Mouse (Mus musculus): ENCODE measurements around the gene Tsc22d3. TPM values are rescaled to one million over a fixed set of nuclear protein-coding genes. Genes with fewer than 3 reads are reported as not detected.

Tsc22d3 gene
- polyA plus RNA-seq, 1 experiment from 2014 or later, result 124 TPM

DNA sequence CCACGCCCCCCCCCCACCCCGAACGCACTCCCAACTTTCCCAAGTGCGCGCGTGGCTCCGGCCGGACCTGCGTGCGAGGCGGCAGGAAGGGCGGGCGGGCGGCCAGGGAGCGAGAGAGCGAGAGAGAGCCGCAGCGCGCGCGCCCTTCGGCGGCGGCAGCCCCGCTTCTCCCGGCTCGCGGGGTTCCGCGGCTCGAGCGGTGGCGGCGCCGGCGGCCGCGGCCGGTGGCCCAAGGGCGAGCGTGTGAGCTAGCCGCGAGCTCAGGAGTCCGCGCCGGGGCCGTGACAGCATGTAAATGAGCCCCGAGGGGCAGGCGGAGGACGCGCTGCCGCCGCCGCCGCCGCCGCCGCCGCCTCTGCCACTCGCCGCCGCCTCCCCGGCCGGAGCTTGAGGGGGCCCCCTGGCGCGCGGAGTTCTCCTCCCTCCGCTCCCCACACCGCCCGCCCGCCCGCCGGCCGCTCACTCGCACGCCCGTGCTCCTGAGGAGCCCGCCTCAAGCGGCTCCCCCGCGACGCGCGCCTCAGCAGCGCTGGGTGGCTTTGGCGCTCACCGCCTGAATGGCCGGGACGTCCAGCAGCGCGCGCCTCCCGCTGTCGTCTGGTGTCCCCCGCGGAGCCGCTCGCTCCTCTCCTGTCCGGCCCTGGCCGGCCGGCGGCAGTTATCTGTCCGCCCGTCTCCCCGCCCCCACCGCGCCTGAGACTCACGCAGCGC lies 1.5 kb downstream of the Tsc22d3 start:
- Histone ChIP-seq H3K4me3 (ENCODE audit: low read depth, low read length) (peak overlapping the region; percentile 44), H3K27me3 (ENCODE audit: control insufficient read depth, insufficient read depth, low read length) (peaks cover 12% of the 10 kb centered on the region), H3K36me3 (ENCODE audit: control insufficient read depth, insufficient read depth, low read length) (no peaks in the 10 kb centered on the region), H3K9ac (replicated peaks; ENCODE audit: low read depth, low read length) (peak overlapping the region; percentile 39; the same call in 1 of the 2 replicates), H3K4me1 (ENCODE audit: control insufficient read depth, insufficient read depth, low read length) (no peaks in the 10 kb centered on the region), H3K4me2 (ENCODE audit: low read depth, low read length) (peak overlapping the region; percentile 62), H3K9me3 (ENCODE audit: control insufficient read depth, low read length) (no peaks in the 10 kb centered on the region), H3K27ac (ENCODE audit: low read depth, low read length) (no peak overlapping the region)
- ATAC-seq (ENCODE audit: low read depth), result peak; percentile 78
- no CpG with 5 or more reads among the region's 109 CpGs for WGBS

DNA sequence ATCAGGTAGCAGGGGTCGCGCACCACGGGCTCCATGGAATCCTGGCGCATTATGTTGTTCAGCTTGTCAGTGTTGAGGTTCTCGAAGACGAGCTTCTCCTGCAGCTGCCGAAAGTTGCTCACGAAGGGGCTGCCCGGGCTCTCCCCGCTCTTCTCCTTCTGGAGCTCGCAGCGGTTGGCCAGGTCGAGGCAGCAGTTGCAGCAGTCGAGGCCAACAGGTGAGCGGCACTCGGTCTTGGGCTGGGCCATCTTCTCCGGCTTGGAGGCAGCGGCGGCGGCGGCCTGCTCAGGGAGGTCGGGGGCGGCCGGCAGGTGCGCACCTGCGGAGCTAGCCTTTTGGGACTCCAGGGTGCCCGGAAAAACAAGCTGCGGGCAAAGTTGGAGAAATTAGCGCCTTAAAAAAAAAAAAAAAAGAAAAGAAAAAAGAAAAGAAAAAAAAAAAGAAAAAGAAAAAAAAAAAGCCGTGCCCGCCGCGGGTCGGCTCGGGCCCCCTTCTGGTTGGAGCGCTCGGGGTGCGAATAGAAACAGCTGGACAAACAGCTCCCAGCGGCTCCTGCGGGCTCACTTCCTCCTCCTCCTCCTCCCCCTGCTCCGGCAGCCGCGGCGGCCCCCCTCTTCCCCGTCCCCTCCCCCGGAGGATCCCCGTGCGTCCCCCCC lies 2.1 kb downstream of the Tsc22d3 start:
- no peak overlapping the region for H3K27ac ChIP-seq (ENCODE audit: low read depth, low read length)
- H3K27me3 ChIP-seq (ENCODE audit: control insufficient read depth, insufficient read depth, low read length), result peaks cover 12% of the 10 kb centered on the region
- WGBS, result 27% methylated on average over 39 of the region's 48 CpGs

DNA sequence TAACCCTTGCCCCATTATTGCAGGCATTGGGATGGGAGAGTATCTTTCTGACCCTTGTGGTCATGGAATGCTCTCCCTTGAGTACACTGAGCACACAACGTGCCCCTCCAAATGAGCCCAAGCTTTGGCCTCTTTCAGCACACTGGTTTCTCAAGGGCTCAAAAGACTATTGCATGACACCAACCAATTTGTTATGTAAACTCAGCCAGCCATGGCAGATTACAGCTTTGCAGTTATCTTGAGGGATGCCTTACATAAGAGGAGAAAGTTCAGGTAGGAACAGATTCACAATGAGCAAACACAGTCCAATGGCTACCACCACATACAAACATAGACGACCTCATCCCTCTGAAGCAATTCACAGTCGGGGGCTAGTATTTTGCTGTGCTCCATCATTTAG lies 9.3 kb downstream of the Tsc22d3 start:
- no peaks in the 10 kb centered on the region for H3K9me3 ChIP-seq (ENCODE audit: control insufficient read depth, low read length)
- 88% methylated on average over 3 of the region's 3 CpGs for WGBS
- 0 out of 2 replicates have a peak, but pooled peaks cover 2% of the 10 kb centered on the region for H3K27me3 ChIP-seq (ENCODE audit: control insufficient read depth, insufficient read depth, low read length)
- no peak overlapping the region for H3K4me2 ChIP-seq (ENCODE audit: low read depth, low read length)
- no peak overlapping the region for H3K9ac ChIP-seq (replicated peaks; ENCODE audit: low read depth, low read length)
- H3K4me1 ChIP-seq (ENCODE audit: control insufficient read depth, insufficient read depth, low read length), result no peaks in the 10 kb centered on the region
- H3K4me3 ChIP-seq (ENCODE audit: low read depth, low read length), result no peak overlapping the region
- no peak for ATAC-seq (ENCODE audit: low read depth)
- H3K27ac ChIP-seq (ENCODE audit: low read depth, low read length), result no peak overlapping the region
- no peaks in the 10 kb centered on the region for H3K36me3 ChIP-seq (ENCODE audit: control insufficient read depth, insufficient read depth, low read length)

More for the DNA sequence above, 2.1 kb downstream of the Tsc22d3 start:
- peak; percentile 12; the same call in 1 of the 2 replicates for ATAC-seq (ENCODE audit: low read depth)
- peak overlapping the region; percentile 44 for H3K4me3 ChIP-seq (ENCODE audit: low read depth, low read length)
- H3K9me3 ChIP-seq (ENCODE audit: control insufficient read depth, low read length), result no peaks in the 10 kb centered on the region
- H3K4me2 ChIP-seq (ENCODE audit: low read depth, low read length), result peak overlapping the region; percentile 62
- no peak overlapping the region for H3K9ac ChIP-seq (replicated peaks; ENCODE audit: low read depth, low read length)
- H3K36me3 ChIP-seq (ENCODE audit: control insufficient read depth, insufficient read depth, low read length), result no peaks in the 10 kb centered on the region
- H3K4me1 ChIP-seq (ENCODE audit: control insufficient read depth, insufficient read depth, low read length), result no peaks in the 10 kb centered on the region

DNA sequence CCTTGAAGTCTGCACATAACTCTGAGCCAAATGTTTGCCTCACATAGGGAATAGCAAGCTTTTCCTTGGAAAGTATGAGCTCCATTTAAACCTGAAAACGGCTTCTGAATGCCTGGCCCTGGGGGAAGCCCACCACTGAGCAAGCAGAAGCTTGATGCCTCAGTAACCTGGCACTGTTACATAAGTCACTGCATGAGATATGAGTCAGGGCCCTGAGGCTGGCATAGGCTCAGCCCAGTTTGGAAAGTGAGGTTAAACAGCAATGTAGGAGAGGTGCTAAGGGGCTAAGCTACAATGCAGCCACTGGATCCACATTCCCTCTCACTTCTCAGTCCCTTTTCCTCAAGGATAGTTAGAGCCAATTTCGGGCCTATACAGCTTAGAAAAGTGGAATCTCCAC lies 10.3 kb downstream of the Tsc22d3 start:
- WGBS, result 79% methylated on average over 2 of the region's 2 CpGs
- Histone ChIP-seq H3K27ac (ENCODE audit: low read depth, low read length) (no peak overlapping the region), H3K4me2 (ENCODE audit: low read depth, low read length) (no peak overlapping the region), H3K36me3 (ENCODE audit: control insufficient read depth, insufficient read depth, low read length) (no peaks in the 10 kb centered on the region), H3K4me1 (ENCODE audit: control insufficient read depth, insufficient read depth, low read length) (no peaks in the 10 kb centered on the region), H3K9ac (replicated peaks; ENCODE audit: low read depth, low read length) (no peak overlapping the region), H3K27me3 (ENCODE audit: control insufficient read depth, insufficient read depth, low read length) (0 out of 2 replicates have a peak, but pooled peaks cover 2% of the 10 kb centered on the region), H3K4me3 (ENCODE audit: low read depth, low read length) (no peak overlapping the region), H3K9me3 (ENCODE audit: control insufficient read depth, low read length) (no peaks in the 10 kb centered on the region)
- ATAC-seq (ENCODE audit: low read depth), result no peak

DNA sequence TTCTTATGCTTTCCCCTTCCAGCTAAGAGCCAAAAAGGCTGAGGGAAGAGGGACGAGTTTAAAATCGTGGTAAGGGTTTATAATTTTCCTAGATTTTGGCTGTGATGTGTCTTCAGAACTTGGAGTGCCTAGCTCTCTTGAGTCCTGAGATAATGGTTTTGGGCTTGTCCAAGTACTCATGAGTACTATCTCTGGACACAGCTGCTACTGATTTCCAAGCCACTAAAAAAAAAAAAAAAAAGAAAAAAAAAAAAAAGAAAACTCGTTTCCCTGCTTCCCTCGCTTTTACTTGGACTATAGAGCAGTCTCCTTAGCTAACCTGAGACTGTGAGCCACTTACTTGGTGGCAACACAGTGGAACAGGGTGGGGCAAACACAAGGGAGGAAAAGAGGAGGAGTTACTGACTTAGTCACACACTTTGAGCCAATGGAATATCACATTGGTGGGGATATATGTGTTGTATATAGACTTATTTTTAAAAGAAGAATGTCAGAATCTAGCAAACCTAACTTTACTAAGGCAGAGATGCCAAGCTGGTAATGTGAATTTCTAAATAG lies 11.2 kb downstream of the Tsc22d3 start:
- Histone ChIP-seq H3K27me3 (ENCODE audit: control insufficient read depth, insufficient read depth, low read length) (0 out of 2 replicates have a peak, but pooled peaks cover 2% of the 10 kb centered on the region), H3K9ac (replicated peaks; ENCODE audit: low read depth, low read length) (no peak overlapping the region), H3K4me2 (ENCODE audit: low read depth, low read length) (no peak overlapping the region), H3K4me1 (ENCODE audit: control insufficient read depth, insufficient read depth, low read length) (no peaks in the 10 kb centered on the region), H3K36me3 (ENCODE audit: control insufficient read depth, insufficient read depth, low read length) (no peaks in the 10 kb centered on the region), H3K4me3 (ENCODE audit: low read depth, low read length) (no peak overlapping the region), H3K9me3 (ENCODE audit: control insufficient read depth, low read length) (no peaks in the 10 kb centered on the region), H3K27ac (ENCODE audit: low read depth, low read length) (no peak overlapping the region)
- ATAC-seq (ENCODE audit: low read depth), result no peak
- 79% methylated on average over 4 of the region's 4 CpGs for WGBS

DNA sequence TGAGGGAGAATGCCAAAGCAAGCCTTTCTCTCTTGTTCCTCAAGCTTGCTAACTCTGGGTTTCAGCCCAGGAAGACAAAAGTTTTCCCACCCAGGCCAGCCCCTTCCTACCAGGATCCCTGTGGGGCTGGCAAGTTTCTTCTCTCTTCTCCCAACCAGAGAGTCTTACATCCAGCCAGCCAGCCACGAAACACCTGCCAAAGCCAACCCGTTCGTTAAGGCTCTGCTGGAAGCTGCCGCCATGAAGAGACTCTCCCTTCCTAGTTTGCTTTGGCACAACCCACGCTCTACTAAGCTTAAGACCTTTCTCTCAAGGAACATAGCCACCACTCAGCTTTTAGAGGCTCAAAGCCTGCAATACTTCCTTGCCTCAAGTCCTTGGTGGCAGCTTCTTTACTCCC lies 11.9 kb downstream of the Tsc22d3 start:
- WGBS, result 84% methylated on average over 5 of the region's 5 CpGs
- no peaks in the 10 kb centered on the region for H3K4me1 ChIP-seq (ENCODE audit: control insufficient read depth, insufficient read depth, low read length)
- no peaks in the 10 kb centered on the region for H3K9me3 ChIP-seq (ENCODE audit: control insufficient read depth, low read length)
- ATAC-seq (ENCODE audit: low read depth), result no peak
- peaks cover 2% of the 10 kb centered on the region; the same call in 1 of the 2 replicates for H3K27me3 ChIP-seq (ENCODE audit: control insufficient read depth, insufficient read depth, low read length)
- H3K4me2 ChIP-seq (ENCODE audit: low read depth, low read length), result no peak overlapping the region
- no peak overlapping the region for H3K9ac ChIP-seq (replicated peaks; ENCODE audit: low read depth, low read length)
- H3K27ac ChIP-seq (ENCODE audit: low read depth, low read length), result no peak overlapping the region
- H3K4me3 ChIP-seq (ENCODE audit: low read depth, low read length), result no peak overlapping the region
- no peaks in the 10 kb centered on the region for H3K36me3 ChIP-seq (ENCODE audit: control insufficient read depth, insufficient read depth, low read length)

DNA sequence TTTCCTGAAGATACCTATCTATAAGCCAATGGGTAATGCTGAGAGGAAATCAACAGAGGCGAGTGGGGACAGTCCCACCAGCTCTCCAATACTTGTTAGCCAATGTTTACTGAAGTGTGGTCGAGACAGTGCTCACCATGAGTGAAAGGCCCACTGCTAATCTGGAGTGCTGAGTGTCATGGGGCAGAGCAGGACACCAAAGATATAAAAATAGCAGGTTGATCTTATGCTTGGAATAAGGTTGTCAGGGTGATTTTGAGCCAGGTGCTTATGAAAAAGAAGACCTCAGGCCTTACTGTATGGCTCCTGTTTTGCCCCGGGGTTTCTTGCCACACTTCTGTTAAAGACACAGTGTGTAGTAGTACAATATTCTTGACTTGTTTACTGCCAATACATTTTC lies 20.0 kb downstream of the Tsc22d3 start:
- Histone ChIP-seq H3K4me1 (ENCODE audit: control insufficient read depth, insufficient read depth, low read length) (no peaks in the 10 kb centered on the region), H3K4me3 (ENCODE audit: low read depth, low read length) (no peak overlapping the region), H3K4me2 (ENCODE audit: low read depth, low read length) (no peak overlapping the region), H3K9me3 (ENCODE audit: control insufficient read depth, low read length) (no peaks in the 10 kb centered on the region), H3K9ac (replicated peaks; ENCODE audit: low read depth, low read length) (no peak overlapping the region), H3K36me3 (ENCODE audit: control insufficient read depth, insufficient read depth, low read length) (no peaks in the 10 kb centered on the region), H3K27ac (ENCODE audit: low read depth, low read length) (no peak overlapping the region), H3K27me3 (ENCODE audit: control insufficient read depth, insufficient read depth, low read length) (peaks cover 8% of the 10 kb centered on the region)
- 77% methylated on average over 3 of the region's 3 CpGs for WGBS
- ATAC-seq (ENCODE audit: low read depth), result no peak

DNA sequence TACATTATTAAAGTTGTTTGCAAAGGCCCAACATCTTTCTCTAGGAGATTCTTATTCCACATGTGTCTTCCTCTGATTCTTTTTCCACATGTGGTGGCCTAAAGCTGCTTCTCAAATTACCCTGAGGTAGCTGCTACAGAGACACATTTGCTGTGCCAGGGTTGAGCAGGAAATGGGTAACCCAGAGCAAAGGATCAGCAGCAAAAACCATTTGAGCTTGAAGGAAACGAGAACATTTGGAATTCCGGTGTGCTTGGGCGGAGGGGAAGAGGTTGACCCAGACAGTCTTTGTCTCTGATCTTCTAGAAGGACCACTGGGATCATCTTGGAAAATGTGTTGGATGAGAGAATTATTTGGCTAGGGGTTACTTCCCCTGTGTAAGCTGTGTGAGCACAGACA lies 24.8 kb downstream of the Tsc22d3 start:
- H3K9ac ChIP-seq (replicated peaks; ENCODE audit: low read depth, low read length), result no peak overlapping the region
- no peaks in the 10 kb centered on the region for H3K4me1 ChIP-seq (ENCODE audit: control insufficient read depth, insufficient read depth, low read length)
- H3K9me3 ChIP-seq (ENCODE audit: control insufficient read depth, low read length), result no peaks in the 10 kb centered on the region
- 83% methylated on average over 3 of the region's 3 CpGs for WGBS
- no peak overlapping the region for H3K4me2 ChIP-seq (ENCODE audit: low read depth, low read length)
- no peak overlapping the region for H3K4me3 ChIP-seq (ENCODE audit: low read depth, low read length)
- peaks cover 2% of the 10 kb centered on the region; the same call in 1 of the 2 replicates for H3K27me3 ChIP-seq (ENCODE audit: control insufficient read depth, insufficient read depth, low read length)
- H3K27ac ChIP-seq (ENCODE audit: low read depth, low read length), result no peak overlapping the region
- no peak for ATAC-seq (ENCODE audit: low read depth)
- H3K36me3 ChIP-seq (ENCODE audit: control insufficient read depth, insufficient read depth, low read length), result no peaks in the 10 kb centered on the region

DNA sequence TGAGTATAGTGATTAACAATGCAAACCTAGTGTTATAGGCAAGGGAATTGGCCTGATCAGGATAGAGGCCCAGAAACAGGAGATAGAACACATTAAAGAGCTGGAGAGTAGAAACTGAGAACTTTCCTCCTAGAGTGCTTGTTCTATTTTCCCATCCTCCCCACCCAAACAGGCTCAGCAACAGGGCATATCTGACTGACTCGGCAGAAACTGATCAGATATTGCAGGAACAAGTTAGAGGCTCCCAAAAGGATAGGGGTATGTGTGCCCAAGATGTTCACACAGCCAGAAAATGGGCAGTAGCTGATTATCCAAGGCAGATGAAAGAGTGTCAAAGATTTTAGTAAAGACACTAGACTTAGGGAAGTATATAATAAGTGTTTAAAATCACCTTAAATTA lies 25.3 kb downstream of the Tsc22d3 start:
- no peaks in the 10 kb centered on the region for H3K36me3 ChIP-seq (ENCODE audit: control insufficient read depth, insufficient read depth, low read length)
- ATAC-seq (ENCODE audit: low read depth), result no peak
- no peaks in the 10 kb centered on the region for H3K4me1 ChIP-seq (ENCODE audit: control insufficient read depth, insufficient read depth, low read length)
- no peak overlapping the region for H3K4me2 ChIP-seq (ENCODE audit: low read depth, low read length)
- WGBS, result 55% methylated on average over 1 of the region's 1 CpGs
- no peak overlapping the region for H3K9ac ChIP-seq (replicated peaks; ENCODE audit: low read depth, low read length)
- H3K27me3 ChIP-seq (ENCODE audit: control insufficient read depth, insufficient read depth, low read length), result peaks cover 2% of the 10 kb centered on the region; the same call in 1 of the 2 replicates
- no peak overlapping the region for H3K27ac ChIP-seq (ENCODE audit: low read depth, low read length)
- H3K4me3 ChIP-seq (ENCODE audit: low read depth, low read length), result no peak overlapping the region
- H3K9me3 ChIP-seq (ENCODE audit: control insufficient read depth, low read length), result no peaks in the 10 kb centered on the region
